Mouse (Mus musculus) MEL (cell line): ENCODE data around the gene Katnb1. TPM values are rescaled to one million over a fixed set of nuclear protein-coding genes. Genes with fewer than 3 reads are reported as not detected.

ENCODE experiments used
- DNase-seq: peaks from one replicate; pipeline ENCODE4 v3.0.0; 2011; ENCODE audit warnings: low read depth, low spot score
- H3K27ac ChIP-seq: 2 replicates; pipeline ENCODE4 v1.5.1; 2012; ENCODE audit warnings: low read depth, mild to moderate bottlenecking, control low read depth, low read length, moderate library complexity; ENCODE audit not compliant: control insufficient read depth
- H3K27me3 ChIP-seq, 2 experiments: fragments of 150-350 bp in 1 of 2; sonication (generic) in 1 of 2; 2 replicates each; pipeline ENCODE4 v1.6.1; 2012; ENCODE audit warnings: low read length in 2 of 2, mild to moderate bottlenecking in 2 of 2, improper control_type of control experiment in 1 of 2, moderate library complexity in 1 of 2; ENCODE audit not compliant: insufficient read depth in 2 of 2, control insufficient read depth in 1 of 2
- H3K36me3 ChIP-seq, 2 experiments: 2 replicates each; pipeline ENCODE4 v1.6.1; 2012 to 2014; ENCODE audit warnings: low read length in 2 of 2, improper control_type of control experiment in 1 of 2, inconsistent platforms in 1 of 2, mild to moderate bottlenecking in 1 of 2; ENCODE audit not compliant: insufficient read depth in 2 of 2, control insufficient read depth in 1 of 2
- H3K4me1 ChIP-seq, 2 experiments: fragments of 150-350 bp in 1 of 2; sonication (generic) in 1 of 2; 2 replicates each; pipeline ENCODE4 v1.6.1; 2012; ENCODE audit warnings: low read length in 2 of 2, improper control_type of control experiment in 1 of 2, mild to moderate bottlenecking in 1 of 2; ENCODE audit not compliant: insufficient read depth in 2 of 2, control insufficient read depth in 1 of 2
- H3K4me3 ChIP-seq, 2 experiments: fragments of 150-350 bp in 1 of 2; sonication (generic) in 1 of 2; 2 replicates each; pipeline ENCODE4 v1.5.1; 2012; ENCODE audit warnings: low read depth in 2 of 2, low read length in 2 of 2, mild to moderate bottlenecking in 2 of 2, moderate library complexity in 2 of 2, control low read depth in 1 of 2, improper control_type of control experiment in 1 of 2; ENCODE audit not compliant: control insufficient read depth in 1 of 2, insufficient read depth in 1 of 2
- H3K79me2 ChIP-seq: 2 replicates; pipeline ENCODE4 v1.6.1; 2012; ENCODE audit warnings: mild to moderate bottlenecking, low read length, moderate library complexity; ENCODE audit not compliant: control insufficient read depth, poor library complexity, insufficient read depth
- H3K9ac ChIP-seq: 2 replicates; pipeline ENCODE4 v1.6.1; 2012; ENCODE audit warnings: low read depth, mild to moderate bottlenecking, control low read depth, low read length, moderate library complexity; ENCODE audit not compliant: control insufficient read depth, poor library complexity, severe bottlenecking
- H3K9me3 ChIP-seq: fragments of 150-350 bp; sonication (generic); replicated peaks from 2 replicates; pipeline ENCODE4 v1.6.1; 2012; ENCODE audit warnings: mild to moderate bottlenecking, low read length, improper control_type of control experiment, moderate library complexity; ENCODE audit not compliant: insufficient read depth
- BHLHE40 ChIP-seq: IDR thresholded peaks from 2 replicates; pipeline ENCODE4 v1.6.1; 2012; ENCODE audit warnings: low read depth, mild to moderate bottlenecking, inconsistent platforms, low read length, improper control_type of control experiment, borderline replicate concordance
- CHD2 ChIP-seq: IDR thresholded peaks from 2 replicates; pipeline ENCODE4 v1.6.1; 2011; ENCODE audit warnings: low read length, improper control_type of control experiment
- CTCF ChIP-seq, 3 experiments: IDR thresholded peaks in 2 of 3; conservative IDR thresholded peaks in 1 of 3; 2 replicates each; pipeline ENCODE4 v1.5.1; 2011 to 2012; ENCODE audit warnings: low read length in 3 of 3, low read depth in 2 of 3, mild to moderate bottlenecking in 2 of 3, improper control_type of control experiment in 1 of 3, inconsistent platforms in 1 of 3, mixed read lengths in 1 of 3, moderate library complexity in 1 of 3; ENCODE audit not compliant: control insufficient read depth in 1 of 3, insufficient read depth in 1 of 3, poor library complexity in 1 of 3, severe bottlenecking in 1 of 3
- E2F4 ChIP-seq: IDR thresholded peaks from 2 replicates; pipeline ENCODE4 v1.6.1; 2011; ENCODE audit warnings: low read depth, low read length, improper control_type of control experiment, borderline replicate concordance
- ETS1 ChIP-seq: IDR thresholded peaks from 2 replicates; pipeline ENCODE4 v1.6.1; 2012; ENCODE audit warnings: low read depth, mild to moderate bottlenecking, inconsistent platforms, low read length, improper control_type of control experiment, moderate library complexity
- GABPA ChIP-seq: IDR thresholded peaks from 2 replicates; pipeline ENCODE4 v1.6.1; 2012; ENCODE audit warnings: low read depth, mild to moderate bottlenecking, inconsistent platforms, low read length, improper control_type of control experiment, moderate library complexity
- KAT2A ChIP-seq: conservative IDR thresholded peaks from 2 replicates; pipeline ENCODE4 v1.6.1; 2012; ENCODE audit warnings: low read depth, low read length, improper control_type of control experiment, inconsistent platforms
- MEF2A ChIP-seq: IDR thresholded peaks from 2 replicates; pipeline ENCODE4 v1.6.1; 2014; ENCODE audit warnings: low read depth, mild to moderate bottlenecking, inconsistent platforms, low read length, improper control_type of control experiment; ENCODE audit not compliant: poor library complexity, insufficient replicate concordance, severe bottlenecking; ENCODE audit errors: extremely low read depth
- MYC ChIP-seq: IDR thresholded peaks from 2 replicates; pipeline ENCODE4 v1.6.1; 2011; ENCODE audit warnings: low read depth, mild to moderate bottlenecking, low read length, improper control_type of control experiment, moderate library complexity
- NELFE ChIP-seq: IDR thresholded peaks from 2 replicates; pipeline ENCODE4 v1.6.1; 2011; ENCODE audit warnings: low read depth, low read length, improper control_type of control experiment
- NRF1 ChIP-seq: IDR thresholded peaks from 2 replicates; pipeline ENCODE4 v1.6.1; 2014; ENCODE audit warnings: low read depth, mild to moderate bottlenecking, inconsistent platforms, low read length, improper control_type of control experiment, moderate library complexity; ENCODE audit not compliant: poor library complexity, insufficient read depth, severe bottlenecking
- POLR2A ChIP-seq, 2 experiments: IDR thresholded peaks; 2 replicates each; pipeline ENCODE4 v1.6.1; 2011 to 2012; ENCODE audit warnings: low read length in 2 of 2, mild to moderate bottlenecking in 2 of 2, control low read depth in 1 of 2, improper control_type of control experiment in 1 of 2, low read depth in 1 of 2, moderate library complexity in 1 of 2; ENCODE audit not compliant: control insufficient read depth in 1 of 2, insufficient read depth in 1 of 2, poor library complexity in 1 of 2
- RAD21 ChIP-seq: IDR thresholded peaks from 2 replicates; pipeline ENCODE4 v1.6.1; 2011; ENCODE audit warnings: mild to moderate bottlenecking, low read depth, low read length, improper control_type of control experiment
- RCOR1 ChIP-seq: IDR thresholded peaks from 2 replicates; pipeline ENCODE4 v1.6.1; 2012; ENCODE audit warnings: low read depth, mild to moderate bottlenecking, inconsistent platforms, low read length, improper control_type of control experiment
- SIN3A ChIP-seq: IDR thresholded peaks from 2 replicates; pipeline ENCODE4 v1.6.1; 2012; ENCODE audit warnings: low read length, improper control_type of control experiment, inconsistent platforms
- SMC3 ChIP-seq: IDR thresholded peaks from 2 replicates; pipeline ENCODE4 v1.6.1; 2011; ENCODE audit warnings: low read depth, low read length, improper control_type of control experiment
- UBTF ChIP-seq: IDR thresholded peaks from 2 replicates; pipeline ENCODE4 v1.6.1; 2012; ENCODE audit warnings: low read depth, mild to moderate bottlenecking, inconsistent platforms, low read length, improper control_type of control experiment, moderate library complexity, borderline replicate concordance; ENCODE audit not compliant: insufficient read depth
- USF2 ChIP-seq, 2 experiments: IDR thresholded peaks; 2 replicates each; pipeline ENCODE4 v1.6.1; 2011 to 2012; ENCODE audit warnings: improper control_type of control experiment in 2 of 2, low read length in 2 of 2, borderline replicate concordance in 1 of 2, inconsistent platforms in 1 of 2, low read depth in 1 of 2, mild to moderate bottlenecking in 1 of 2; ENCODE audit not compliant: insufficient read depth in 1 of 2
- ZC3H11A ChIP-seq: IDR thresholded peaks from 2 replicates; pipeline ENCODE4 v1.6.1; 2012; ENCODE audit warnings: low read depth, mild to moderate bottlenecking, inconsistent platforms, low read length, improper control_type of control experiment
- ZMIZ1 ChIP-seq: IDR thresholded peaks from 2 replicates; pipeline ENCODE4 v1.6.1; 2012; ENCODE audit warnings: low read depth, mild to moderate bottlenecking, inconsistent platforms, low read length, improper control_type of control experiment, moderate library complexity
- polyA plus RNA-seq, 2 experiments: library from polyadenylated mRNA; stranded (reverse) in 1 of 2; unstranded in 1 of 2; fragments of >175 nt in 1 of 2; fragments of >200 nt in 1 of 2; gene quantifications; 2 replicates each; pipeline versions ENCODE4 v1.2.1 to v1.2.4; 2012; ENCODE audit warnings: low replicate concordance in 2 of 2, low read depth in 1 of 2; ENCODE audit not compliant: insufficient read length in 2 of 2, insufficient read depth in 1 of 2, missing spikeins in 1 of 2
- total RNA-seq: library from RNA; depleted of rRNA; stranded (reverse); fragments of 300-350 nt; gene quantifications from 2 replicates; pipeline ENCODE4 v1.2.3, GENCODE M21; 2012

The Katnb1 gene
- total and polyA plus RNA-seq, 3 experiments = 13.6 to 23.8 TPM; not detected in 1

DNA sequence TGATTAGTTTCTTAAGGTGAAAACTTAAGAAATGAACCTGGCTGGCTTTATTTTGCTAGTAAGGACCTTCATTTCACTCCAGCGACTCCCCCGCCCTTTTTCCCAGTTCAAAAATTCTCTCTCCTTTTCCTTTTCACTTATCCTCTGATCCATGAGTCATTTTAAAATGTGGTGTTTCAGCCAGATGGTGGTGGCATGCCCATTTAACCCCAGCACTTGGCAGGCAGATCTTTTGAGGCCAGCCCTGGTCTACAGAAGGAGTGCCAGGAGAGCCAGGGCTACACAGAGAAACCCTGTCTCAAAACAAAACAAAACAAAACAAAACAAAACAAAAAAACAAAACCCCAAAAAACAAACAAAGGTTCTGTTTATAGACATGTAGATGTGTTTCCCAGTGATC lies 16.5 kb upstream of the Katnb1 start:
- H3K4me3 ChIP-seq = no peak overlapping the region
- TF ChIP-seq USF2 (IDR thresholded peaks at IDR 0.05; ENCODE audit: borderline replicate concordance in 1 of 2, insufficient read depth in 1 of 2, low read depth in 1 of 2, low read length in 2 of 2) = no peak
- TF ChIP-seq CTCF (IDR thresholded peaks at IDR 0.05 in 2 of 3, conservative IDR thresholded peaks at IDR 0.05 in 1 of 3; ENCODE audit: control insufficient read depth in 1 of 3, insufficient read depth in 1 of 3, low read depth in 2 of 3, low read length in 3 of 3, poor library complexity in 1 of 3, severe bottlenecking in 1 of 3) = no peak
- no peak for TF ChIP-seq MYC
- TF ChIP-seq ZMIZ1 = no peak
- TF ChIP-seq GABPA = no peak
- TF ChIP-seq SIN3A = no peak
- no peak for TF ChIP-seq KAT2A
- no peak for TF ChIP-seq POLR2A (IDR thresholded peaks at IDR 0.05; ENCODE audit: control insufficient read depth in 1 of 2, insufficient read depth in 1 of 2, low read depth in 1 of 2, low read length in 2 of 2, poor library complexity in 1 of 2)
- TF ChIP-seq RCOR1 = no peak
- no peak for TF ChIP-seq NELFE
- no peaks in the 10 kb centered on the region for H3K79me2 ChIP-seq
- peaks cover 3 to 10% of the 10 kb centered on the region in 2 experiments; a peak in 3 of 4 replicates for H3K27me3 ChIP-seq
- no peak for DNase-seq
- no peak overlapping the region for H3K27ac ChIP-seq
- no peak overlapping the region for H3K9ac ChIP-seq
- no peaks in the 10 kb centered on the region for H3K9me3 ChIP-seq
- H3K36me3 ChIP-seq = peaks cover 0 to 4% of the 10 kb centered on the region in 2 experiments; a peak in 1 of 4 replicates
- H3K4me1 ChIP-seq = peaks cover 1 to 8% of the 10 kb centered on the region in 2 experiments

DNA sequence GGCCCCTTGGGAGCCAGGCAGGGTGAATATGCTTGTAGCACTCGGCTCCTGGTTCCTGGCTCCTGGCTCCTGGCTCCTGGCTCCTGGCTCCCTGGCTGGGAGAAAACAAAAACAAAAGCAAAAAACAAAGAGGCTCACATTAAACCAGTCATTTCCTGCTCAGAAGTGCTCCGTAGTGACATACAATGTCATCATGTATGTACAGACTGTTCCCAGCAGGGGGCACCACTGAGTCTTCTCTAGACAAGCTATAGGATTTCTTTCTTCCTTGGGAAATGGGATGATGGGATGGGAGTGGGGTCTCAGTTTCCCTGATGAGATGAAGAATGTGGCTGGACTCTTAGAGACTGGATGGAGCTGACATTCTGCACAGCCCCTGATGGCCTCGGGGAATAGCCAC lies 13.4 kb upstream of the Katnb1 start:
- Histone ChIP-seq H3K36me3 (no peaks in the 10 kb centered on the region), H3K27me3 (peaks cover 7 to 10% of the 10 kb centered on the region in 2 experiments), H3K9me3 (no peaks in the 10 kb centered on the region), H3K4me3 (no peak overlapping the region), H3K27ac (no peak overlapping the region), H3K79me2 (no peaks in the 10 kb centered on the region), H3K4me1 (no peaks in the 10 kb centered on the region), H3K9ac (no peak overlapping the region)
- TF ChIP-seq CHD2 = no peak
- peak; percentile 76 for TF ChIP-seq SMC3
- no peak for TF ChIP-seq USF2 (IDR thresholded peaks at IDR 0.05; ENCODE audit: borderline replicate concordance in 1 of 2, insufficient read depth in 1 of 2, low read depth in 1 of 2, low read length in 2 of 2)
- TF ChIP-seq RAD21 = peak; percentile 34
- peak; percentile 47 to 73 (median 71) for TF ChIP-seq CTCF (IDR thresholded peaks at IDR 0.05 in 2 of 3, conservative IDR thresholded peaks at IDR 0.05 in 1 of 3; ENCODE audit: control insufficient read depth in 1 of 3, insufficient read depth in 1 of 3, low read depth in 2 of 3, low read length in 3 of 3, poor library complexity in 1 of 3, severe bottlenecking in 1 of 3)
- peak; percentile 27; the same call in 1 of the 2 replicates for TF ChIP-seq ZC3H11A
- no peak for TF ChIP-seq E2F4
- DNase-seq = peak; percentile 77

DNA sequence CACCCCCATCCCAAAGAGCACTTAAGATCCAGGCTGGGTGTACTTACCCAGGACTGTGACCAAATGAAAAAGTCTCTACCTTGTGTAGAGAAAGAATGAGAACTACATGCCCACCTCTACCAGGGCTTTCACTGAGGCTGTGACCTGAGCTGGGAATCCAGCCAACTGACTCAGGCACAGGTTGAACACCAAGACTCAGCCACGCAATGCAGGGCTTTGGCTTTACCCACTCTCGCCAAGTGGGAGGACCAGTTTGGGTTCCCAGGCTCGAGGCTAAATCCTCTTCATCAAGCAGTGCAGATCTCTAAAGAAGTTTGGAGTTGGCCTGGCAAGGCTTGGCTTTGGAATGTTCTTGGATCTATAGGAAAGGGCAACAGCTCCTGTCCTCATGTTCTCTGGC lies 5.5 kb upstream of the Katnb1 start:
- H3K36me3 ChIP-seq = peaks cover 0 to 2% of the 10 kb centered on the region in 2 experiments; a peak in 2 of 4 replicates
- peaks cover 0 to 6% of the 10 kb centered on the region in 2 experiments; a peak in 2 of 4 replicates for H3K27me3 ChIP-seq
- H3K27ac ChIP-seq = no peak overlapping the region
- no peaks in the 10 kb centered on the region for H3K9me3 ChIP-seq
- H3K79me2 ChIP-seq = no peaks in the 10 kb centered on the region; the same call in 1 of the 2 replicates
- no peak overlapping the region for H3K9ac ChIP-seq
- H3K4me1 ChIP-seq = peaks cover 4 to 7% of the 10 kb centered on the region in 2 experiments
- H3K4me3 ChIP-seq = no peak overlapping the region
- no peak for TF ChIP-seq BHLHE40
- no peak for TF ChIP-seq NRF1
- TF ChIP-seq KAT2A = no peak
- TF ChIP-seq MEF2A = no peak
- no peak for TF ChIP-seq UBTF
- no peak for TF ChIP-seq NELFE
- no peak for TF ChIP-seq ETS1
- TF ChIP-seq GABPA = no peak
- TF ChIP-seq, all 39 proteins: peak for 0
- no peak for DNase-seq
